Mouse (Mus musculus): ENCODE measurements around the gene Ralgps1.
"Not testable (repeated sequence)": the region's sequence is repeated elsewhere in the genome, so short reads cannot be mapped to it uniquely, and the experiment has no call there.

GRCm38 (mm10) chr2:33323043-33323625 lies 48.2 kb downstream of the Ralgps1 start:
- not testable (repeated sequence) for TF ChIP-seq POLR2A (IDR thresholded peaks at IDR 0.05; ENCODE audit: low read depth, low read length); CTCF (IDR thresholded peaks at IDR 0.05; ENCODE audit: extremely low read depth, insufficient read depth, insufficient read length, insufficient replicate concordance)

Measured in spleen, adult 2 months (tissue).